Mouse (Mus musculus) fibroblast of lung, adult 2 months (primary cell): ENCODE measurements around the gene Gm128.
"Not testable (repeated sequence)": the region's sequence is repeated elsewhere in the genome, so short reads cannot be mapped to it uniquely, and the experiment has no call there.

Experiments used
- DNase-seq: peaks from one replicate; pipeline ENCODE4 v3.0.0-alpha.2; 2011; ENCODE audit warnings: low read depth

The Gm128 gene

DNA sequence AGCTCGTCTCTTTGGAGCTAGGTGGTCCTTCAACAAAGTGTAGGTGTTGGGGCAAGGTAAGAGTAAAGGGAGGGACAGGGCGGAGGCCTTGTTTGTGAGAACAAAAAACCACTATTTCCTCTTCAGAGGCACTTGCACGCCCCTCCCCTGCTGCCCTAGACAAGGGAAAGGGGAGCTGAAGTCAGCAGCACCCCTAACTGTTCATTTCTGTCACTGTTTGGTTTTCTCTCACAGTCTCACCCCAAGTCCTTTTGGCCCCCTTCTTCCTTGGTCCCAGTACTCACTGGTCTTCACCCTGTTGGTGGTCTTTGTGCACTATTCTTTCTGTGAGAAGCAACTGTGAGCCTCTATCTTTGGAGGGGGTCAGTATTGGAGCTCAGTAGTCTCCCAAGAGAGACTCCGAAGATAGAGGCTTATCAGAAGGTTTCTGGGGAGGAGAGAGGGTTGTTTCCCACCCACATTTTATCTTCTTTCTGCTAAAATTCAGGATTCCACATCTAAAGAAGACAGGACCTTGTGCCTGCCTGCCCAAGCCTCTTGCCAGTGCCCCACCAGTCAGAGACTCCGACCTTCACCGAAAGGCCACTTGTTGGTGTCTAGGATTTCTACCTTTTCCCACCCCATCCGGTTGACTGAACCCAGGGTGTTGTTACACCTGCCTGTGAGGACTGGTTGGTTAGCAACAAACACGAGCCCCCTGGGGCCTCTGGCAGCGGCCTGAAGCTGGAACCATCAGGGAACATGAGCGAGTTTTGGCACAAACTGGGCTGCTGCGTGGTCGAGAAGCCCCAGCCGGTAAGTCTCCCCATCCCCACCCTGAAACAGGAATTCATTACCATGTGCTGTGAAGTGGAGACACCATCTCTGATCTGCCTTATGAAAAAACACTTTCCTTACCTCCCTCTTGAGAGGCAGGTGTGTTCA is 9.8 kb downstream of the Gm128 start, which contains the start of gene Mllt11:
Gene Mllt11 (minus strand): TSS at position 874 of the 924 bp plus-strand sequence.
- DNase-seq, result no peak

DNA sequence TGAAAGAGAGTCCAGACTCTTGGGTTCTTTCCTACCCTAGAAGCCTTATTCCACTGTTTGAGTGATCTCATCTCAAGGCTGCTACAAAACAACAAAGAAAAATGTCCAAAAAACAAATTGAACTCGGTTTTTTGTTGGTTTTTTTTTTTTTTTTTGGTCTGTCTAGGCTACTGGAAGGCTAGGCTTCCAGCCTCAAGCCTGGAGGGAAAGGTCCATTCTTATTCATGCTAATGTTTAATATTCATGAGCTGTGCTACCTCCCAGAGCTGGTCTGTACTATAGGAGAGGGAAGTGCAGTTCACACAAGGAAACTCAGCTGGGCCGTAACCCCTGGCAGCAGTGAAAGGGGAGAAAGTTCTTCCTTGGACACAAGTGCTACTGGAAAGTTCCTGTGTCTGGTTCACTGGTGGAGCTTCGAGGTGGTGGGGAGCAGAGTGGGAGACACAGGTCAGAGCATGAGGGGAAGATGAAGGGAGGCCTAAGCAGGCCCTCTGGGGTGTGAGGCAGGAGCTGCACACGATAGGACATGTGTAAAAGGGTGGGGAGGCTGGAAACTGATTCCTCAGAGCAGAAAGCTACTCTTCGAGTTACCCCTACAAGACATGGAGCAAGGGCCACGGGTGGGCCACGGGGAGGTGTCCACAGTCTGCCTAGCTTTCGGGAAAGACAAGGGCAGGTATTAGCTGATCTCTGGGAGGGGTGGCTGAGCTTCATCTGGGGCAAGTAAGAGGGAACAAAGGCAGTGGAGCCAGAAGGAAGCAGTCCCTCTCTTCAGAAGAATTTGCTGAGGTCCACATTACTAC is 10.7 kb downstream of the Gm128 start:
- no peak for DNase-seq

DNA sequence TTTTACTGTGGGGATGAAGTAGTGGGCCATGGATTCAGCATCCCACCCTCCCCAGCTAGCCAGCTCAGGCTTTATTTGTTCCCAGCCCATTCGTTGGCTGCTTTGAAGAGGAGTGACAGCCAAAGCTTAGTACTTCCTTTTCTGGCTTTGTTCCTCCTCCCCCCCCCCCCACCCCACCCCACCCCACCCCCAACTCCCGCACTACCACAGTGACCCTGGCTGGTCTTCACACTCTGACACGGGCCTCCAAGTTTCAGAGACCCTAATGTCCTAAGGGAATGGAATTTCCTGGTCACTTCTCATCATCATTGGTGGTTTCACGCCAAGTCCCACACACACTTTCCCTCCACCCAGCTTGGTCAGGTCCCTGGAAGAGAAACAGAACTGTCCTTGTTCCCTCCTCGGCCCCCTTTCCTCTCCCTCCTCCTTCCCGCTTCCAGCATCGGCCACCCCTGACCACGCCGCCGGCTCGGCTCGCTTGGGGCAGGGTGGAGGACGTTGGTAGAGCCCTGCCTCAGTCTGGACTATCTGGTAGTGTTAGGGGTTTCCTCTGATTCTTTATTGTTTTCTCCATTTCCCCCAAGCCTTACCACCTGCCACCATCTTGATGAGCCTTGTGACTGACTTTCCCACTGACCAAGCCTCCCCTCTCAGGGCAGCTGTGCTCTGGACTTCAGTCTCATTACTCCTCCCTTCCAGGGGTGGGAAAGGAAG is 11.5 kb downstream of the Gm128 start:
- DNase-seq, result no peak

DNA sequence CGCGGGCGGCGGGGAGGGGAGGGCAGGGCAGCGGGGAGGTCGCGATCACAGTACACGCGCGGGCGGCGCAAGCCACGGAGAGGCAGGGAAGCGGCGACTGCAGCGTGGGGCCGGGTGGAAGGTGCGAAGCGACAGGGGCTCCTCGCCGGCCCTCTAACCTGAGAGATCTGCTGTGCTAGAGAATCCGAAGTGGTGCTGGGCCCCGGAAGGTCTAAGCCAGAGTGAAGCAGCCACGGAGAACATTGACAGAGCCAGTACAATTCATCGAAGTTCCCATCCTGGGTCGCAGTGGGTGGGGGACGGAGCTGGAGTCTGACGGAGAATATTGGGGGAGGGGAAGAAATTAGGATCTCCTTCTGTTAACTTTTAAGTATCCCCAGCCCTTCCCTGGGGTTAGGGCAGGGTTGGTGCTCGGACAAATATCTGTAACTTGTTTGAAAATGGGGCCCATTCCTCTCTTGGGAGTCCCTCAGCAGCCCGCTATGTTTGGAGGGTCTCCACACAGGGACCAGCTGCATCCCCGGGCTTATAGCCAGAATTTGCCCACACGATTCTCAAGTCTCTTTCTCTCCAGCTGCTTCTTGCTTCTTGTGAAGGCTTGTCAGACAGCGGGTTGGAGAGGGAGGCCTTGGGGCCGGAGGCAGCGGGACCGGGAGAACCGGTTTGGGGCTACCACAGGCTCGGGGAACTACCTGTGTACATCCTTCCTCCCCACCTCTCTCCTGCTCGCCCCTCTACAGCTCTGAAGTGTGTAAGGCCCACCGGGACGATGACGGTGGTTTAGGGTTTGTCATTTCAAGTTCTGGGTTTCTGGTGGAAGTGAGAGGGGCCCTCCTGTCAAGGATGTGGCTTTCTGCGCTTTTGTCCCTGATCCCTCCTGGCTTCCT is 12.3 kb downstream of the Gm128 start:
- DNase-seq, result no peak

DNA sequence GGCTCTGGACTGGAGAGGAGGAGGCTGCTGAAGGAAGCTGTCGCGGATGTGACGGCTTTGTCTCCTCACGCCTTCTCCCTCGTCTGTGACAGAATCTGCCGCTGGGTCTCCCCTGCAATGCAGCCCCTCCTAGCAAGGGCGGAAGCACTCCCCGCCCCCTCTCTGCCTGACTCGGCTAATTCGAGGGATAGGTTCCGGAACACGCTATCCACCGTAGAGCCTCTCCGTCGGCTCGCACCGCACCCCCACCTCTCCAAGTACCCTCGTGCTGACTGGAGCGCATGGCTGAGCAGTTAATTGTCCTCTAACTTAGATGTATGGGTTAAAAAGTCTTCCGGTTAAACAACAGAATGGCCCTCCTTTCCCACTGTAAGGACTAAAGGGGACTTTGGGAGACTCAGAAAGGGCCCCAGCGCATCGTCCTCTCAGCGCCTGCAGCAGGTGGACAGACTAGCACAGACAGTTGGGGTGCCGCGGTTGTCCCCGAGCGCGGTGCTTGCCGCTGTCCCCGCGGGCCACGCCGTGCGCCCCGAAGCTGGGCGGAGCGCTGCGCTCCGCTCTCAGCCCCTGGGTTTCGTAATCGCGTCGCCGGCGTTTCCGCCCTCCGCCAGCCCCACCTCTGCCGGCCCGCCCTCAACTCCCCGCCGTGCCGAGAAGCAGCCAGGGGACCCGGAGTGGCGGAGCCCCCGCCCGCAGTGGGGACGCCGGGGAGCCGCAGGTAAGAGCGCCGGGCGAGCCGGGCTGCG is 13.1 kb downstream of the Gm128 start, which contains the start of gene Cdc42se1:
Gene Cdc42se1 (plus strand): TSS at position 585 of the 746 bp plus-strand sequence.
- no peak for DNase-seq

DNA sequence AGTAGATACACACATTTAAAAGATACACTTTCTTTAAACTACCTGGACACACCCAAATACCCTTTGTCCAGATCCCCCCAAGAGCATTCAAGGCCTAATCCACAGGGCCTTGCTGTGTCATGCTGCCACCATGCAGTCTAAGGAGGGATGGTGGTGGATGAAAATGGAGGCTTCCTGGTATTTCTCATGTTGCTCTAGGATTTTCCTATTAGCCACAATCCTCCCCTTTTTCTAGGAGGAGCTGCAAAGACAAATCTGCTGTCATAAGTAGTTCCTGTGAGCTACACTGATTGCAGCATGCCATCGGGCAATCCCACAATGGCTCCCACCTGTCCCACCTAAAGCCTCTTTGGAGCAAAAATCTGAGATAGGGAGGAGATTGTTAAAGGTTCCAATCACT is 14.2 kb downstream of the Gm128 start:
- DNase-seq, result no peak

DNA sequence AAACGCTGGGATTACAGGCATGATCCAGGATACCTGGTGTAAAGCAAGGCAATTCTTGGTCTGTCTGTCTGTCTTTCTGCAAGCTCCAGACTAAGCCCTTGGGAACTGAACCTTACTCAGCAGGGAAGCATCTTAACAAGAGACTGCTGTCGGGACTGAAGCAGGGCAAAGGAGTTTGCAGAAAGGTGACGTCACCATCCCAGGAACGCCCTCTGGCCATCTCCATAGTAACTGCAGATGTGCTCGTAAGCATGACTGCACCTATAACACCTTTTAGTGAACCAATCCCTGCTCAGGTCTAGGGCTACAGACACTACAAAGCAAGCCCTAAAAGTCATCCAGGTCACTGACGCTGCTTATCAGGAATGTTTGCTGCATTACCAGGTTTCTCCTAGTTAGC is 17.1 kb downstream of the Gm128 start:
- DNase-seq, result no peak

DNA sequence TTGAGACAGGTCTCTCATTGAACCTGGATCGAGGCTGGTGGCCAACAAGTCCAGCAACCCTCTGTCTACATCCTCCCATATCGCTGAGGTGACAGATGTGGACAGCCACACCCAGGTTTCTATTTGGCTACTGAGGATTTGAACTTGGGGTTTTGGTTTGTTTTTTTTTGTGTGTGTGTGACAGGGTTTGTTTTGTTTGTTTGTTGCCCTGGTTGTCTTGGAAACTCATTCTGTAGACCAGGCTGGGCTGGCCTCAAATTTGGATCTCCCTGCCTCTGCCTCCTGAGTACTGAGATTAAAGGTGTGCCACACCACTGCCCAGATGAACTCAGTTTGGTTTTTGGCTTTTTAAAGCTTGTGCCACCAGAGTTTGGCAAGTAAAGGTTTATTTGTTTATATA is 18.4 kb downstream of the Gm128 start:
- DNase-seq, result no peak

DNA sequence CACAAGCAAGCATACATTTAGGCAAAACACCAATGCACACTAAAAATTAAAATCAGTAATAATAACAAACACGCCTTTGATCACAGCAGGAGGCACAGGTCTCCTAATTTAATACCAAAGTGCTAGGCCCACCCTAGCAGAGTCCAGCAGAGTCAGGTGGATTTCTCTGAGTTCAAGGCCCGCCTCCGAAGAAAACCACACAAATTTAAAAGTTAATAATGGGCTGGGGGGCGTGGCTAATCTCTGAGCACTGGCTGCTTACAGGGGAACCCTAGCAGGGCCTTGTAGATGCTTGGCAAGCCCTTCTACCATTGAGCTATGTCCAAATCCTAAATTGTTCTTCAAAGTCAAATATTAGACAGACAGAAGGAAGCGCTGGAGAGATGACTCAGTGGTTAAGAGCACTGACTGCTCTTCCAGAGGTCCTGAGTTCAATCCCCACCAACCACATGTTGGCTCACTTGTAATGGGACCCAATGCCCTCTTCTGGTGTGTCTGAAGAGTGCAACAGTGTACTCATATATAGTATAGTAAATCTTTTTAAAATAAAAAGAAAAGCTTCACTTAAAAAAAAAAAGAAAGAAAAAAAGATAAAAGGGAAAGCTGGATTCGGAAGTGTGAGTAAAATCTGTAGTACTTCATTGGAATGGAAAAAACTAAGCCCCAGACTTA is 22.8 kb downstream of the Gm128 start:
- DNase-seq, result no peak

DNA sequence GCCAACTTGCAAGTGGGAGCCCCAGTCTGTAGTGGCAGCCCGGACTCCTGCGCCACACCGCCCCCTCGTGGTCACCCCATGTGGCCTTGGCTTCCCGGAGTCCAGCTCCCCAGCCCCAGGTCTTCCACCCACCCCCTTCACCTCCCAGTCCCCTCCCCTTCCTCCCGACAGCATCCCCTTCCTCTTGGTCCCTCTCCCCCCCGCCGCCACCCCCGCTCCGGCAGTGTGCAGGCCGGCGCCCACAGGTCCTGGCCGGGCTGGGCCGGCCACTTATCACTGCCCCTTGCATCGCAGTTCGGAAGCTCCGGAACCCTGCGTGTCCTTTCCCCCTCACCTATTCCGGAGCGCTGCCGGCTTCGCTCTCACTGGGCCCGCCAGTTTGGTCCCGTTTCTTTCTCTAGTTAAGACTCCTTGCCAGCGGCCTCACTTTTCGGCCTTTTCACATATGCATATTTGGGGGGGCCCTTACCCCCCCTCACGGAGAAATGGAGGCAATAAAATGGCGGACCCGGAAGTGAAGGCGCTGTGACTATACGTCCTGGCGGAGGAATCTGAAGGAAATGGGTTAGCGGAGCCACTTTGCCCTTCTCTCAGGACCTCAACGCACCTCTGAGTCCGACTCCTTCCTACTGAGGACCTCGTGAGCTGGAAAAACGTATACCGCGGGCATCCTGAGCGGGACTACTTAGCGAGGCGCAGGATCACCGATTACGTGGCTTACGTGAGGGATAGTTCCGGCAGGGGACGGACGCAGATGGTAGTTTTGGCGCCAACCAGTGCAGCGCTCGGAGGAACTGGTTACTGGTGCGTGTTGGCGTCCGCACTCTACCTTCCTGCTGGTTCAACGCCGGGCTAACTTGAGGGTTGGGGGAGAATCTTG is 23.9 kb downstream of the Gm128 start, which contains the start of gene Gabpb2:
Gene Gabpb2 (minus strand): TSS at position 662 of the 880 bp plus-strand sequence.
- no peak for DNase-seq

DNA sequence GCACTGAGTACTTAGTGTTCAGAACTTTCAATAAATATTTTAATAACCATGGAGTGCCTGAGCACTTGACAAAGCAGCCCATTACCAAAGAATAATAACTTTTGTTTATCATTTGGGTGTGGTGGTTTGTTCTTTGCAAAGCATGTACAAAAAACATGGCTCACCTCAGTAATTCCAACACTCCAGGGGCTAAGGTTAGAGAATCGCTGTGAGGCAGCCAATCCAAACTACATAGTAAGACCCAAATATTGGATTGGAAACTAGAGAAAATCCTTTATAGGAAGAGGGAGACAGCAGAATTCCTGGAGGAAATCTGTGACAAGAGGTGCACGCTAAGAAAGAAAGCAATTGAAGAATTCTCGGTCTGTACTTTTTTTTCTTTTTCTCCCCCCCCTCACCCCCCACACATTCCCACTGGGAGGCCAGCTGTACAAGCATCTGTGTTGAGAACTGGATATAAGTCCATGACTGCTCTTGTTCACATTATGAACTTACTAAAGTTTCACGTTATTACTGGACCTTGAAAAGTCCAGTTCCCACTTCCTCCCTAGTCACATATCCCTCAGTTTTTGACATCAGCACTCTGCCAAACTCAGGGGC is 24.6 kb downstream of the Gm128 start:
- no peak for DNase-seq

DNA sequence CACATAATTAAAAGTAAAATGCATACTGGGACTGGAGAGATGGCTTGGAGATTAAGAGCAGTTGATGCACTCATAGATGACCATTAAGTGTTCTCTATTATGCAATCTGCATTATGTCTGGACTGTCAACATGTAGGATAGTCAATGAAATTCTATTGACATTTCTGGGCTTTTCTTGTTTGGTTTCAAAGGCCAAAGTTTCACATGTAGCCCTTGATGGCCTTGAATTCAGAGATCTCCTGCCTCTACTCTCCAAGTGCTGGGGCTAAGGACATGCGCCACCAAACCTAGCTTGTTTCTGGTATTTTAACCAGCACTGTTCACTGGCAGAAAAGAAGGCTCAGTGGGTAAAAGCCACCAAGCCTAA is 27.8 kb downstream of the Gm128 start:
- DNase-seq, result no peak

DNA sequence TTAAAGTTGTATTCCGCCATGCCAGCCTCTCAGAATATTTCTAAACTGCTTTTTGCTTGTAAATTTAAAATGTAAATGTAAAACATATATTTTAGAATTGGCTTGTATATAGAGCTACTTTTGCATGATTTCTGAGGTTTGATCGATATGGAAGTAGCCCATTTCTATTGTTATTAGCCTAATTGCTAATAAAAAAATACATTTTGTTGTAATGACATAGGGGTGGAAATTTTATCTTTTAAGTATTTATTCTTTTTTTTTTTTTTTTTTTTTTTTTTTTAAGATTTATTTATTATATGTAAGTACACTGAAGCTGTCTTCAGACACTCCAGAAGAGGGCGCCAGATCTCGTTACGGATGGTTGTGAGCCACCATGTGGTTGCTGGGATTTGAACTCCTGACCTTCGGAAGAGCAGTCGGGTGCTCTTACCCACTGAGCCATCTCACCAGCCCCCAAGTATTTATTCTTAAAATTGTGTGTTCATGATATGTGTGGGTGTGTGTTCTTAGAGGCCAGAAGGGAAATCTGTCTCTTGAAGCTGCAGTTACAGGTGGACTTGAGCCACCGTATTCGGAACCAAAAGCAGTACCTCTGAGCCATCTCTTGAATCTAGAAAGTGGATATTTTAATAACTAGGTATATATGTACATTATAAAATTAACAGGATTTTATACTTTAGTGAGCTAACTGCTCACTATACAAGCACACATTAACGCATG is 28.3 kb downstream of the Gm128 start:
- not testable (repeated sequence) for DNase-seq

DNA sequence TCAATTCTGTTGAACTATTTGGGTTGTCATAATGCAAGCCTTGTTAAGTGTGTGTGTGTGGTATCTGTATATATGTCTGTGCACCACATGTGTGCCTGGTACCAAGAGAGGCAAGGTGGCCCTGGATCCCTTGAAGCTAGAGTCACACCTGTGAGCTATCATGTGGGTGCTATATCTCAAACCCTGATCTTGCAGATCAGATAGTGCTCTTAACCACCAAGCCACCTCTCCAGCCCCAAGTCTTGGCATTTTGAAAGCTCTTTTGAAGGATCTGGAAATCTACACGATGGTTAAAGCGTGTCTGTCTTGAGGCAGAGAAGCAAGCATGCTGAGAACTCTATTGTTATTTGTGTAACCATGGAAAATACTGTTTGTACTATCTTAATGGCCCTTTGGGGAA is 30.8 kb downstream of the Gm128 start:
- no peak for DNase-seq

DNA sequence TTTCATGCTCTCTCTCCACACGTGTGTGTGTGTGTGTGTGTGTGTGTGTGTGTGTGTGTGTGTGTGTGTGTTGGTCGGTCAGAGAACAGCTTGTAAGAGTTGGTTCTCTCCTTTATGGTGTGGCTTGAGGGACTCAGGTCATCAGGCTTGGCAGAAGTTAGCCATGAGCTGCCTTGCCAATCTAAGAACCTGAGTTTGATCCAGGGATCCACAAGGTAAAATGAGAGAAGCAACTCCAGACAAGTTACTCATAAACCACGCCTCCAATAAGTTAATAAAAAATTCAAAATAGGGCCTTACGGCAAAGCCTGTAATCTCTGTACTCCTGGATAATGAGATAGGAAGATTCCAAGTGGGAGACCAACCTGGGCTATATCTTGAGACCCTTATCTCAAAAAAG is 33.1 kb downstream of the Gm128 start:
- DNase-seq, result no peak

DNA sequence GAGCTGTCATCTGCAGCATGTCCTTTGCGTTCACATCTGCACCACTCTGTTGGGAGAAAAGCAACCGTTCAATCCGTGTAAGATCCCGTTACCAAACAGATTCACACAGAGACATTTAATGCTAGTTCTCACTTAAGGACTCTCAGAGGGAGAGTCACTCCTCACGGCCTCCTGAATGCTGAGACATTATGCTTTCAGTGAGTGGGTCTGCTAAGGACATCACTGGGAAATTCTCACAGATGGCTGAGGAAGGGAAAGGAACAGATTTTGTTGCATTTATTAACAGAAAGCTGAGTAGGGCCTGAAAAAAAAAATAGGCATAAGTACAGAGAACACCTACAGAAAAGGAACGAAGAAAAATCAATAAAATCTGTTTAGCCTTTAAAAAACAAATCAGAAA is 37.5 kb downstream of the Gm128 start:
- DNase-seq, result no peak

DNA sequence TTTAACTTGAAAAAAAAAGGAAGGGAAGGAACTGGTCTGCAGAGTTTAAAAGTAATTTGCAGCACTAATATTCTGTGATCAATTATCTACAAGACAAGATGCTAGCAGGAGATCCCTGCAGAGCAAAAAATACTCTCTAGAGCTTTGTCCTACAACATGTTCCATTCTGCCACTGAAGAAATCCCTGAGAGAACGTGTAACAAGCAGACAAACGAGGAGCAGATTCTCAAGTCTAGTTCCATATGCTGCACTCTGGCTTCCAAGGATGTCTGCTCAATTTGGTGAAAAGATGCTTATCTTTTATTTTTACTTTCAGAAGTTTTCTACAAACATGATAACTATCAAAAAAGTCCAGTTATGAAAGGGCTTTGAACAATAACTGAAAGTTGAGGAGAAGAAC is 40.8 kb downstream of the Gm128 start:
- no peak for DNase-seq

DNA sequence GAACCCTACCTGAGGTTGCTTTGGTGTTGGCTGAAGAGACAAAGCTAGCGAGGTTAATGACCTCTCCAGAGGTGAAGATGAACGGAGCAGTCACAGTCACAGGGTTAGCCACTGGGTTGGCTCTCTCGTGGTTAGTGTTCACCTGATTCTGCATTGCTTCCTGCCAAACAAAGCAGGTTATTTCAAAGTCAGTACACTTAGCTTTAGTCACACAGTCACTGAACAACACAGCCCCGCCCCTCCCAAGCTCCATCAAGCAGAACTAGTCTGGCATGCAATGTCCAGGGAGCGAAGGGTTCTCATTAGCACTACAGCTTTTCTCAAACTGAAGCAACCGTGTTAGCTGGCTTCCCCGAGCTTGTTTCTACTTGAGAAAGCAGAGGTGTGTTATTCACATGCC is 41.3 kb downstream of the Gm128 start:
- DNase-seq, result no peak
